Mouse (Mus musculus) neural tube, embryonic 10.5 days (tissue): ENCODE data around the gene Appl2.

Source experiments
- DNase-seq: peaks from one replicate; pipeline ENCODE4 v3.0.0-alpha.2; 2017; ENCODE audit warnings: low spot score; ENCODE audit errors: extremely low spot score

Appl2 gene

DNA sequence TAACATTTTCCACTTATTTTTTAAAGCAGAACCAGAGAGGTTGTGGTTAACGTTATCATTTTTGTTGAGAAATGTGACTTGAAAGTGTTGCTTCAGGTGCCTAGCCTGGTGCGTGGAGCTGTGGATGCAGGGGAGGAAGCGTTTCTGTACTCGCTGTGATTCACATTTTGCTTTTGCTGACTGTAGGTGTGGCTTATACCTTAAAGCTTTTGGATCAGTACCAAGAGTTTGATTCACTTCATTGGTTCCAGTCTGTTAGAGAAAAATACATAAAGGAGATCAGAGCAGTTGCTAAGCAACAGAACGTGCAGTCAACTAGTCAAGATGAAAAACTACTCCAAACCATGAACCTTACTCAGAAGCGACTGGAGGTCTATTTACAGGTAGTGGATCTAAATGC is 57.7 kb downstream of the Appl2 start:
- DNase-seq = no peak

DNA sequence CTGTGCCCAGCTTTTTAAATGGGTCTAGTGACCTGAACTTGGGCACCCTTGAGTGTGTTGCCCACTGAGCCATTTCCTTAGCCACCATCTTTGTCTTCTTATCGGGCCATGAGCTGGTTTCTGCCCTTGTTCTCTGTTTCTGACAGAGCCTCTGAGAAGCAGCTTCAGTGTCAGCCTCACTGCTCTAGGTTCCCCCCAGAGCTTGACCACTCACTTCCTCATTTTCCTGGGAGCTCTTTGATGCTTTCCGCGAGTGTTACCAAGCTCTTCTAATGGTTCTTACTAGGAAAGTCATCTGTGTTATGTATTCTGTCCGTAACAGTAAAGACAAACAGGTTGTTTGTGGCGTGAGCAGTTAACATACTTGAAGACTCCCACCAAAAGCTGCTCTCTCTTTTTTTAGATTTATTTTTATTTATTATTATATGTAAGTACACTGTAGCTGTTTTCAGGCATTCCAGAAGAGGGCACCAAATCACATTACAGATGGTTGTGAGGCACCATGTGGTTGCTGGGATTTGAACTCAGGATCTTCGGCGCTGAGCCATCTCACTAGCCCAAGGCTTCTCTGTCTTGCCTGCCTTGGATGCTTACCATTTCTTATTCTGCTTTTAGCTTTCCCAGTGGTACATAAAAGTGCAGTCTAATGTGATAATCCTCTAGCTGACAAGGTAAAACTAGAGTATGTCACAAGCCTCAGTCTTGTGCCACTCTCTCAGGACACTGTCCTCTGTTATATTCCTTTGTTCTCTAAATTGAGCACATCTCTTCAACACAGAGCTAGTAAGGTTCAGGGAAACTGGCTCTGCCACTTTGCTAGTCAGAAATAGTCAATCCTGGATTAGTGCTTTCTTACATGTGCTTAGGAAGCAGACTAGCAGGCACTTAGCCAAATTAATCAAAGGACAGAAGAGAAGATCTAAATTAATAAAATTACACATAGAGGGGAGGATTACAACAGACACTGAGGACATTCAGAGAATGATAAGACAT is 82.8 kb downstream of the Appl2 start:
- no peak for DNase-seq

DNA sequence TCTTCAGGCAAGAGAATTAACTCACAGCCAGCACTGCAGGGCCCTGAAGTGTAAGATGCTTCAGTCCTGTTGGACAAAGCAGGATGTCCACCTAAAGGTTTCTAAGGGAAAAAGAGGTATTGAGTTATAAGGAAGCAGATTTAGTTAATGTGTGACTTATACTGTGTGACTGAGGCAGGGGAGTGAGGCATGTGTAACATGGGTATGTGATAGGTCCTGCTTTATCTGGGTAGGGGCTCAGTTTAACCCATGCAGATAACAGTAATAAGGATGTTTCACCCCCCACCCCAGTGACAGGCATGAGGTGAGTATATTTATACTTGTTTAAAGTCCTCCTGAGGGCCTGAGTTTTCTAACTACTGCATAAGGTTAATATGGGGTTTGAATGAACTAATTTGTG is 85.5 kb downstream of the Appl2 start:
- DNase-seq = no peak
